Mouse (Mus musculus) erythroblast, embryonic 14.5 days (primary cell): ENCODE measurements at regions not wholly inside any gene's neighbourhood (a gene's known extent, or its start where the extent isn't known, plus 50 kb on each side); places are given as distances from the start of the nearest gene placed in this dataset.

Experiments used
- GATA1 ChIP-seq: IDR thresholded peaks from 2 replicates; pipeline ENCODE4 v1.6.1; 2012; ENCODE audit warnings: low read length, inconsistent platforms, mixed read lengths
- TAL1 ChIP-seq: IDR thresholded peaks from 3 replicates; pipeline ENCODE4 v1.6.1; 2012; ENCODE audit warnings: low read length, inconsistent platforms, mixed read lengths

- TF ChIP-seq GATA1 (no peak), TAL1 (no peak)
Observed at GRCm38 (mm10) chr4:56121664-56122063, 589.4 kb upstream of the Klf4 start.
